Mouse (Mus musculus): ENCODE data around the gene Gm10198.

The Gm10198 gene

GRCm38 (mm10) chr13:111592485-111592884 lies at the start of gene Gm10198:
TSS of gene Gm10198 (plus strand) at chr13:111592785.
- no peak for DNase-seq (ENCODE audit: inconsistent age in 2 of 2, low spot score in 1 of 2)

GRCm38 (mm10) chr13:111545286-111545685 lies 47.3 kb upstream of the Gm10198 start:
- peak in 1 of 2 experiments; percentile 56 for DNase-seq (ENCODE audit: inconsistent age in 2 of 2, low spot score in 1 of 2)

GRCm38 (mm10) chr13:111552769-111553168 lies 39.8 kb upstream of the Gm10198 start:
- DNase-seq (ENCODE audit: inconsistent age in 2 of 2, low spot score in 1 of 2): no peak

- DNase-seq (ENCODE audit: inconsistent age in 2 of 2, low spot score in 1 of 2): no peak
Observed at GRCm38 (mm10) chr13:111553182-111553581, 39.4 kb upstream of the Gm10198 start.

GRCm38 (mm10) chr13:111553941-111554340 lies 38.6 kb upstream of the Gm10198 start:
- DNase-seq (ENCODE audit: inconsistent age in 2 of 2, low spot score in 1 of 2): no peak

- DNase-seq (ENCODE audit: inconsistent age in 2 of 2, low spot score in 1 of 2): peak; percentile 13 to 55
Observed at GRCm38 (mm10) chr13:111555333-111555732, 37.3 kb upstream of the Gm10198 start.

- no peak for DNase-seq (ENCODE audit: inconsistent age in 2 of 2, low spot score in 1 of 2)
Observed at GRCm38 (mm10) chr13:111556375-111556774, 36.2 kb upstream of the Gm10198 start.

- no peak for DNase-seq (ENCODE audit: inconsistent age in 2 of 2, low spot score in 1 of 2)
Observed at GRCm38 (mm10) chr13:111560152-111560551, 32.4 kb upstream of the Gm10198 start.

GRCm38 (mm10) chr13:111562595-111562994 lies 30.0 kb upstream of the Gm10198 start:
- no peak for DNase-seq (ENCODE audit: inconsistent age in 2 of 2, low spot score in 1 of 2)

GRCm38 (mm10) chr13:111574196-111574595 lies 18.4 kb upstream of the Gm10198 start:
- DNase-seq (ENCODE audit: inconsistent age in 2 of 2, low spot score in 1 of 2): peak in 1 of 2 experiments; percentile 62

GRCm38 (mm10) chr13:111577177-111577576 lies 15.4 kb upstream of the Gm10198 start:
- DNase-seq (ENCODE audit: inconsistent age in 2 of 2, low spot score in 1 of 2): no peak

- DNase-seq (ENCODE audit: inconsistent age in 2 of 2, low spot score in 1 of 2): no peak
Observed at GRCm38 (mm10) chr13:111580054-111580453, 12.5 kb upstream of the Gm10198 start.

GRCm38 (mm10) chr13:111598111-111598510 lies 5.5 kb downstream of the Gm10198 start:
- no peak for DNase-seq (ENCODE audit: inconsistent age in 2 of 2, low spot score in 1 of 2)

GRCm38 (mm10) chr13:111601383-111601782 lies 8.8 kb downstream of the Gm10198 start:
- DNase-seq (ENCODE audit: inconsistent age in 2 of 2, low spot score in 1 of 2): no peak

GRCm38 (mm10) chr13:111604826-111605225 lies 12.2 kb downstream of the Gm10198 start:
- DNase-seq (ENCODE audit: inconsistent age in 2 of 2, low spot score in 1 of 2): no peak

GRCm38 (mm10) chr13:111616168-111617125 lies 23.9 kb downstream of the Gm10198 start:
- no peak for DNase-seq (ENCODE audit: inconsistent age in 2 of 2, low spot score in 1 of 2)

- no peak for DNase-seq (ENCODE audit: inconsistent age in 2 of 2, low spot score in 1 of 2)
Observed at GRCm38 (mm10) chr13:111620433-111620832, 27.8 kb downstream of the Gm10198 start.

GRCm38 (mm10) chr13:111622425-111622824 lies 29.8 kb downstream of the Gm10198 start:
- no peak for DNase-seq (ENCODE audit: inconsistent age in 2 of 2, low spot score in 1 of 2)

- DNase-seq (ENCODE audit: inconsistent age in 2 of 2, low spot score in 1 of 2): no peak
Observed at GRCm38 (mm10) chr13:111623112-111623511, 30.5 kb downstream of the Gm10198 start.

- no peak for DNase-seq (ENCODE audit: inconsistent age in 2 of 2, low spot score in 1 of 2)
Observed at GRCm38 (mm10) chr13:111624115-111624514, 31.5 kb downstream of the Gm10198 start.

- no peak for DNase-seq (ENCODE audit: inconsistent age in 2 of 2, low spot score in 1 of 2)
Observed at GRCm38 (mm10) chr13:111634163-111635160, 41.9 kb downstream of the Gm10198 start.
